Mouse (Mus musculus) ES-Bruce4 (cell line): ENCODE data around the gene Rmnd5a.

Source experiments
- CTCF ChIP-seq: IDR thresholded peaks from one replicate; pipeline ENCODE4 v1.8.1; 2011; ENCODE audit warnings: low read depth, low read length
- EP300 ChIP-seq: IDR thresholded peaks from 2 replicates; pipeline ENCODE4 v1.6.1; 2011; ENCODE audit warnings: low read depth, low read length; ENCODE audit not compliant: insufficient read depth
- POLR2A ChIP-seq: IDR thresholded peaks from one replicate; pipeline ENCODE4 v1.8.1; 2011; ENCODE audit warnings: low read length; ENCODE audit not compliant: insufficient read depth

- TF ChIP-seq CTCF (no peak), POLR2A (no peak), EP300 (no peak)
Measured at GRCm38 (mm10) chr6:71486226-71486625, 45.8 kb upstream of the Rmnd5a start.
